Mouse (Mus musculus): ENCODE data around the gene Mdn1. TPM values are rescaled to one million over a fixed set of nuclear protein-coding genes. Genes with fewer than 3 reads are reported as not detected.
A peak's percentile ranks its signal among the peaks of the same experiment; 100 is the strongest.

Mdn1 gene
- 13.6 and 17.6 TPM in 2 replicates for polyA plus RNA-seq (2014; fragmentation: Nextera tagmentation; extraction: Ambion mirVana)

DNA sequence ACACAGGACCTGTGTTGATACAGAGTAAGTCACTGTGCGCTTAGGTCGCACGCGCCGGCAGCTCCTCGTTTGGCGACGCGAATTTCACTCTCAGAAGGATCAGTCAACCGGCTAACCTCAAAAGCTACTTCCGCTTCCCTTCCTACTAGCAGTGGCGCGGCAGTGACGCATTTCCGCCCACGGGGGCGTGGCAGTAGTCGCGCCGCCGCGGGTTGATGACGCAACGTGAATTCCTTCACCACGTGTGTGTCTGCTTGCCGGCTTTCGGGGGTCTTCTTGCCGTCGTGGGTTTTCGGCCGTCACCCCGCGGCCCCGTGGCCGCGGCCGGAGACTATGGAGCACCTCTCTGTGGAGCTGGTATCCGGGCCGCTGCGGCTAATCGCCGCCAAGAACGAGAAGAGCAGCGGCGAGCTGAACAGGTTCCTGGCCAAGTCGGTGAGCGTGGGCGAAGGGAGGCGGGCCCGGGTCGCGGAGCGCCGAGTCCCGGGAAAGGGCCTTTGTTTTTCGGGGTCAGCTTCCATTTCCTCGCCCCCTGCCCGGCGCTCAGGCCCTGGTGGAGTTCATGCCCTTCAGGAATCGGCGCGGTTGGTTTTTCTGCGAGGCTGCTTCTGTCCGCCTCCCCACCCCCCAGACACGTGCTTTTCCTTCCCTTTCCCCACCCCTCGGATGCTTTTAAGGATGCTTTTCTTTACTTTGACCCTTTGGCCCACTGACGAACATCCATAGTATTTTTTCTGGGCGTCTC is at the start of gene Mdn1:
Gene Mdn1, plus strand, starts transcription at position 202 of the 745 bp plus-strand sequence.
- Histone ChIP-seq H3K27ac (ENCODE audit: low read depth, low read length) (peak within 1 kb of the TSS; percentile 8; the same call in 1 of the 2 replicates), H3K9ac (ENCODE audit: low read depth, low read length) (peak within 1 kb of the TSS; percentile 79), H3K9me3 (replicated peaks; ENCODE audit: control insufficient read depth, low read length) (no peaks in the 10 kb centered on the region), H3K4me3 (ENCODE audit: low read depth, low read length) (peak within 1 kb of the TSS; percentile 93), H3K36me3 (ENCODE audit: control insufficient read depth, insufficient read depth, low read length) (peaks cover 6% of the 10 kb centered on the region; the same call in 1 of the 2 replicates), H3K4me1 (ENCODE audit: control insufficient read depth, insufficient read depth, low read length) (peaks cover 7% of the 10 kb centered on the region), H3K27me3 (ENCODE audit: control insufficient read depth, insufficient read depth, low read length) (no peaks in the 10 kb centered on the region), H3K4me2 (peak within 1 kb of the TSS; percentile 70)
- ATAC-seq (replicated peaks; ENCODE audit: insufficient number of reproducible peaks, low FRiP score, low TSS enrichment): peak; percentile 78
- under 1% methylated on average over 68 of the region's 68 CpGs for WGBS (ENCODE audit: insufficient replicate concordance)

DNA sequence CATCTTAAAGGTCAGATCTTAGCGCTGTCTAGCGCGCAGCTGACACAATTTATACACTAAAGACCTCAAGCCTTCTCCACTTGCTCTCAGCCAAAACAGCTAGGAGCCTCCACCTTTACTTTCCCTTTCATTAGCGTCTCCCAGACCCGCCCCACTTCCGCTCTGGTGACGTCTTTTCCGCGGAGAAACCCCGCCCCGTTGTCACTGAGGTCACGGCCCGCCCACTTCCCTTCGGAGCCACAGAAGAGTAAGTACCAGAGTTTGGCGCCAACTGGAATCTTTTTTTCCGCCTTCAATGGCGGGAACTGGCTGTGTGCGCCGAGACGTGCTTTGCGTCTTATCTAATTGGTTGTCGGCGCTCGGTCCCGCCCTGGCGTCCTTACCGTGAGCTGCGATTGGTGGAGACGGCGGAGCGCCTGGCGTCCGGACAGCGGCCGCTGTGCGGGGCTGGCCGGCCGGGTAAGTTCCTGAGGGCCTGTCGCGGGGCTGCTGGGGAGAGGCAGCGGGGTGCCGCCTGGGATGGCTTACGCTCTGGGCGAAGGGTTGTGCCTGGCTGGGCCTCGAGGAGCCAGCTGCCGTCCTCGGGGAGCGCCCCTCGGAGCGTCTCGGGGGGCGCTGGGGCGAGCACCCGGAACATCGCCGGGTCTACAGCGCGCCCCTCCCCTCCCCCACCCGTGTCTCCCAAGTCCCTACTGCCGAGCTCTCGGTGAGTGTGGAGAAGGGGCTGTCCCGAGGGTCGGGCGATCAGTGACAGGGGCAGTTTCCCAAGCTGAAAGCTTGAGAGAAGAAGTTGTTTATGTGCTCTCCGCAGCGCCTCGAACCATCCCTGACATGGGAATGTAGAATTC is 41.7 kb upstream of the Mdn1 start, which contains the start of gene Casp8ap2:
Gene Casp8ap2, plus strand, starts transcription at position 418 of the 848 bp plus-strand sequence.
- Histone ChIP-seq H3K36me3 (ENCODE audit: control insufficient read depth, insufficient read depth, low read length) (no peaks in the 10 kb centered on the region), H3K4me3 (ENCODE audit: low read depth, low read length) (peak within 1 kb of the TSS; percentile 83), H3K4me1 (ENCODE audit: control insufficient read depth, insufficient read depth, low read length) (peaks cover 8% of the 10 kb centered on the region; the same call in 1 of the 2 replicates), H3K9me3 (replicated peaks; ENCODE audit: control insufficient read depth, low read length) (no peaks in the 10 kb centered on the region), H3K4me2 (peak within 1 kb of the TSS; percentile 74), H3K27ac (ENCODE audit: low read depth, low read length) (peak within 1 kb of the TSS; percentile 88), H3K27me3 (ENCODE audit: control insufficient read depth, insufficient read depth, low read length) (no peaks in the 10 kb centered on the region), H3K9ac (ENCODE audit: low read depth, low read length) (peak within 1 kb of the TSS; percentile 87)
- ATAC-seq (replicated peaks; ENCODE audit: insufficient number of reproducible peaks, low FRiP score, low TSS enrichment): peak; percentile 100
- WGBS (ENCODE audit: insufficient replicate concordance): under 1% methylated on average over 67 of the region's 67 CpGs

DNA sequence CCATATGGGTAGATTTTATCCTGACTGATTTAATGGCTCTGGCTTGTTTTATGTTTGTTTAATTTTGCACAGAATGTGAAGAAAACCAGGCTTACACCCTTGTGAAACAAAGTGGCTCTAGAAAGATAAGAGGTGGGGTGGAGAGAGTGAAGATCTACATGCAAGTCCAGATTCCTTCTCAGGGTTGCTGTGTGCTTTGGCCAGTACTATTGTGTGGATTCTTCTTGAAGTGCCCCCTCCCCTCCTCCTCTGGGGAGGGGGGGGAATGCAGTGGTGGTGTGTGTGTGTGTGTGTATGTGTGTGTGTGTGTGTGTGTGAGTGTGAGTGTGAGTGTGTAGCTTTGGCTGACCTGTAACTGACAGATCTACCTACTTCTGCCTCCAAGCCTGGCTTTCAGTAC is 35.3 kb upstream of the Mdn1 start:
- Histone ChIP-seq H3K9ac (ENCODE audit: low read depth, low read length) (no peak overlapping the region), H3K4me2 (no peak overlapping the region), H3K4me1 (ENCODE audit: control insufficient read depth, insufficient read depth, low read length) (peaks cover 9% of the 10 kb centered on the region; the same call in 1 of the 2 replicates), H3K9me3 (replicated peaks; ENCODE audit: control insufficient read depth, low read length) (no peaks in the 10 kb centered on the region), H3K36me3 (ENCODE audit: control insufficient read depth, insufficient read depth, low read length) (no peaks in the 10 kb centered on the region), H3K27me3 (ENCODE audit: control insufficient read depth, insufficient read depth, low read length) (no peaks in the 10 kb centered on the region), H3K27ac (ENCODE audit: low read depth, low read length) (no peak overlapping the region), H3K4me3 (ENCODE audit: low read depth, low read length) (no peak overlapping the region)
- ATAC-seq (replicated peaks; ENCODE audit: insufficient number of reproducible peaks, low FRiP score, low TSS enrichment): no peak

DNA sequence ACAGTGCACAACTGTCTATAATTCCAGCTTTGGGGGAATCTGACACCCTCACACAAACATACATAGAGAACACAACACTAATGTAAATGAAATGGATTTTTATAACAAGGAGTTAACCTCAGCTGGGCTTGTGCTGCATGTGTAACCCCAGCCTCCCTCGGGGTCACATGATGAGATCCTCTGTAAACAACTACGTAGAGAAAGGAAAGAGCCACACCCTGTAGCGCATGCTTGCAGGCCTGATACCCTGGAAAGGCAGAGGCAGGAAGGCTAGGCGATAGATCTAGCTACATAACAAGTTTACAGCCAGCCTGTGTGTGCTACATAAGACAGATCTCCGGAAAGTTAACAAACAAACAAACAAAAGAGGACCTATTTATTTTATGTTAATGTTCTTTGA is 5.2 kb upstream of the Mdn1 start:
- ATAC-seq (replicated peaks; ENCODE audit: insufficient number of reproducible peaks, low FRiP score, low TSS enrichment): no peak
- H3K36me3 ChIP-seq (ENCODE audit: control insufficient read depth, insufficient read depth, low read length): peaks cover 11% of the 10 kb centered on the region

DNA sequence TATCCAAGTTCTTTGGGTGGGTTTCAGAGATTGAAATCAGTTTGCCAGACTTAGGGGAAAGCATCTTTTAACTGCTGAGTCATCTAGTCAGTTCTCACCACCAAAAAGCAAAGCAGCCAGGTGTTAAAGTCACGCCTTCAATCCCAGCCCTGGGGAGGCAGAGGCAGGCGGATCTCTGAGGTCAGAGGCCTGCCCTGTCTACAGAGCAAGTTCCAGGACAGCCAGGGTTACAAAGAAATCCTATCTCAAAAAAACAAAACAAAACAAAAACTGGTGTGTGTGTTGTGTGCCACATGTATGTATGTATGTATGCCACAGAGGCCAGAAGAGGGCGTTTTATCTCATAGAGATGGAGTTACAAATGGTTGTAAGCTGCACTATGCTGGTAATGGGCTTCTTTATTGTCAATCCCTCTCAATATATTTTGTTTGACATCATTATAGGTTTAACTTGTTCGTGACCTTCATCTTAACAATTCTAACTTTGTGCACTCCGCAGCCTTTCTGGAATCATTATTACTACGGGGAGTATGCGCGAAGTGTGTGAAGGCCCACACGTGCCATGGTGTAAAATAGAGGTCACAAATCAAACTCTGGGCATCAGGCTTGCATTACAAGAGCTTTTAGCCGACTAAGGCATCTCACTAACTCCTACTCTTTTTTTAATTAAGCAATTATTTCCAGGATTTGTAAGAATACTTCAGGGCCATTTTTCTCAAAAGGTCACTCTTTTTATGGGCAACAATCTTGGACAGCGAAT is 594 bp upstream of the Mdn1 start:
- WGBS (ENCODE audit: insufficient replicate concordance): 46% methylated on average over 11 of the region's 11 CpGs
- H3K36me3 ChIP-seq (ENCODE audit: control insufficient read depth, insufficient read depth, low read length): peaks cover 6% of the 10 kb centered on the region; the same call in 1 of the 2 replicates
- no peaks in the 10 kb centered on the region for H3K27me3 ChIP-seq (ENCODE audit: control insufficient read depth, insufficient read depth, low read length)
- H3K9me3 ChIP-seq (replicated peaks; ENCODE audit: control insufficient read depth, low read length): no peaks in the 10 kb centered on the region
- peak overlapping the region; percentile 70 for H3K4me2 ChIP-seq
- ATAC-seq (replicated peaks; ENCODE audit: insufficient number of reproducible peaks, low FRiP score, low TSS enrichment): no peak
- H3K4me1 ChIP-seq (ENCODE audit: control insufficient read depth, insufficient read depth, low read length): peaks cover 7% of the 10 kb centered on the region
- H3K4me3 ChIP-seq (ENCODE audit: low read depth, low read length): peak overlapping the region; percentile 93
- H3K27ac ChIP-seq (ENCODE audit: low read depth, low read length): peak overlapping the region; percentile 8; the same call in 1 of the 2 replicates
- peak overlapping the region; percentile 34; the same call in 1 of the 2 replicates for H3K9ac ChIP-seq (ENCODE audit: low read depth, low read length)

More for the DNA sequence above, 5.2 kb upstream of the Mdn1 start:
- Histone ChIP-seq H3K27me3 (ENCODE audit: control insufficient read depth, insufficient read depth, low read length) (no peaks in the 10 kb centered on the region), H3K9ac (ENCODE audit: low read depth, low read length) (no peak overlapping the region), H3K9me3 (replicated peaks; ENCODE audit: control insufficient read depth, low read length) (no peaks in the 10 kb centered on the region), H3K4me1 (ENCODE audit: control insufficient read depth, insufficient read depth, low read length) (no peaks in the 10 kb centered on the region), H3K4me3 (ENCODE audit: low read depth, low read length) (no peak overlapping the region), H3K27ac (ENCODE audit: low read depth, low read length) (no peak overlapping the region), H3K4me2 (no peak overlapping the region)
- 66% methylated on average over 5 of the region's 5 CpGs for WGBS (ENCODE audit: insufficient replicate concordance)

DNA sequence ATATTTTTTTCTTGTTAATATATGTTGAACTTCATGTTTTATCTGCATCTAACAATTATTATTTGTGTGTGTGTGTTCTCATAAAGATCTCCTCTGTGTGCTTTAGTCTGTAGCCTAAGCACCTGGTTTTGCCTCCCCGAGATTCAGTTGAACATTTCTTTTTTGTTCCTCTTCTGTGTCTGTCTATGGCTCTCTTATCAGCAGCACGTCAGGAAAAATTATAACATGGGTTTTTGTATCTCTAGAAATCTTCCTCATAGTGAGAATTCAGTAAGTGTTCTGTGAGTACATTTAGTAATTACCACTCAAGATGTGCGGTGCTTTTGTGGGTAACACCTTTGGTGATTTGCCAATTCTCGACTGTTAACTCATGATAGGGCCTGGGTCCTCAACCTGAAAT is 8.9 kb downstream of the Mdn1 start:
- no peaks in the 10 kb centered on the region for H3K27me3 ChIP-seq (ENCODE audit: control insufficient read depth, insufficient read depth, low read length)
- H3K9ac ChIP-seq (ENCODE audit: low read depth, low read length): no peak overlapping the region
- 83% methylated on average over 4 of the region's 4 CpGs for WGBS (ENCODE audit: insufficient replicate concordance)
- ATAC-seq (replicated peaks; ENCODE audit: insufficient number of reproducible peaks, low FRiP score, low TSS enrichment): no peak
- H3K9me3 ChIP-seq (replicated peaks; ENCODE audit: control insufficient read depth, low read length): no peaks in the 10 kb centered on the region
- H3K4me3 ChIP-seq (ENCODE audit: low read depth, low read length): no peak overlapping the region
- H3K4me2 ChIP-seq: no peak overlapping the region
- H3K4me1 ChIP-seq (ENCODE audit: control insufficient read depth, insufficient read depth, low read length): no peaks in the 10 kb centered on the region
- no peak overlapping the region for H3K27ac ChIP-seq (ENCODE audit: low read depth, low read length)
- H3K36me3 ChIP-seq (ENCODE audit: control insufficient read depth, insufficient read depth, low read length): peaks cover 12% of the 10 kb centered on the region; the same call in 1 of the 2 replicates

DNA sequence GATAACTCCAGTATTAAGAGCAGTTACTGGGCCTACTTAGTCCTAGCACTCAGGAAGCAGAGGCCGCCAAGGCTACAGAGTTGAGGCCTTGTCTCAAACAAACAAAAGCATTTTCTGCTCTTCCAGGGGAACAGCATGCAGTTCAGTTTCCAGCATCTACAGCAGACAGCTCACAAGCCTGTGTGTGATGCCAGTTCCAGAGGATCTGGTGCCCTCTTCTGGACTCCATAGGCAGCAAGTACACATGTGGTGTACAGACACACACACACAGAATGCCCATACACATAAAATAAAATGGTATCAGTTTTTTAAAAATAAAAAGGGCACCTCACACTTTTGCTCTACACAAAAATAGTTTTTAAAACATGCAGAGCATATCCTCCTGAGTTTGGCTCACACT is 11.4 kb downstream of the Mdn1 start:
- Histone ChIP-seq H3K9ac (ENCODE audit: low read depth, low read length) (no peak overlapping the region), H3K36me3 (ENCODE audit: control insufficient read depth, insufficient read depth, low read length) (peaks cover 12% of the 10 kb centered on the region; the same call in 1 of the 2 replicates), H3K4me1 (ENCODE audit: control insufficient read depth, insufficient read depth, low read length) (no peaks in the 10 kb centered on the region), H3K27ac (ENCODE audit: low read depth, low read length) (no peak overlapping the region), H3K4me3 (ENCODE audit: low read depth, low read length) (no peak overlapping the region), H3K4me2 (no peak overlapping the region), H3K9me3 (replicated peaks; ENCODE audit: control insufficient read depth, low read length) (no peaks in the 10 kb centered on the region), H3K27me3 (ENCODE audit: control insufficient read depth, insufficient read depth, low read length) (no peaks in the 10 kb centered on the region)
- 94% methylated on average over 1 of the region's 1 CpGs for WGBS (ENCODE audit: insufficient replicate concordance)
- no peak for ATAC-seq (replicated peaks; ENCODE audit: insufficient number of reproducible peaks, low FRiP score, low TSS enrichment)

DNA sequence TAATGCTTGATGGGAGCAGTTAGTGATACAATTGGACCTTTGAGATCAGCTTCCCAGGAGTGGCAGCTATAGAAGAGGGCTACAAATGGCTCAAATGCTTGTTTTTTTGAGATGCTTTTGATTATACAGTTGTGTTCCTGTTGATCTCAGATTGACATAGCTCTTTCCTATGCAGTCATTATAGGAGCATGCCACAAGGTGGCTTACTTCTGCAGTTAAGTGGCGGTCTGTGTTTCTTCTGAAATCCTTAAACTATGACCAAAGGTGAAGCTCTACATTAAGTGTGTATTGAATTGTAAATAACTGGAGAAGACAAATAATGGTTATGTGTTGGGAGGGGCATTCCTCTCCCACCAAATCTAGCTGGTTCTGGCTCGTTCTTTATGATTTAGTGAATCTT is 12.9 kb downstream of the Mdn1 start:
- Histone ChIP-seq H3K27me3 (ENCODE audit: control insufficient read depth, insufficient read depth, low read length) (no peaks in the 10 kb centered on the region), H3K9ac (ENCODE audit: low read depth, low read length) (no peak overlapping the region), H3K4me1 (ENCODE audit: control insufficient read depth, insufficient read depth, low read length) (no peaks in the 10 kb centered on the region), H3K36me3 (ENCODE audit: control insufficient read depth, insufficient read depth, low read length) (peaks cover 11% of the 10 kb centered on the region; the same call in 1 of the 2 replicates), H3K4me2 (no peak overlapping the region), H3K4me3 (ENCODE audit: low read depth, low read length) (no peak overlapping the region), H3K27ac (ENCODE audit: low read depth, low read length) (no peak overlapping the region), H3K9me3 (replicated peaks; ENCODE audit: control insufficient read depth, low read length) (no peaks in the 10 kb centered on the region)
- ATAC-seq (replicated peaks; ENCODE audit: insufficient number of reproducible peaks, low FRiP score, low TSS enrichment): no peak
- 83% methylated on average over 2 of the region's 2 CpGs for WGBS (ENCODE audit: insufficient replicate concordance)

Measured in heart, embryonic 11.5 days (tissue).